Comparison of ENCODE assay signal across 23 mouse cellular contexts in genomic region chr1:56953538-56953937, GRCm38 (mm10).
"Had no signal": no experiment of that assay in that cellular context is flagged by ENCODE, and none has a peak within 500 bp of the region (broad histone marks: within the 10 kb centered on the region; RNA-seq: fewer than 3 reads in every experiment).

No protein-coding gene starts in this region.

- H3K4me3 ChIP-seq: layer of hippocampus, adult 2 months; limb, embryonic 12.5 days; limb, embryonic 15.5 days; midbrain, embryonic 12.5 days; midbrain, embryonic 15.5 days; myocyte; neural tube, embryonic 13.5 days; stomach, embryonic 15.5 days had no signal

- H3K9ac ChIP-seq: limb, embryonic 12.5 days; limb, embryonic 15.5 days; liver, embryonic 14.5 days; liver, postnatal 0 days; lung, embryonic 14.5 days; midbrain, embryonic 12.5 days; midbrain, embryonic 15.5 days; neural tube, embryonic 13.5 days; stomach, embryonic 15.5 days had no signal

- DNase-seq: kidney, adult 9 months; kidney, postnatal 25 days; layer of hippocampus, adult 9-11 months; left cerebral cortex, postnatal 4 days; liver, postnatal 0 days; lung, embryonic 14.5 days; retina, postnatal 1 day; right cerebral cortex, postnatal 25 days; spleen, adult 18-20 months; thymus, postnatal 36 days had no signal

- ATAC-seq: liver, postnatal 0 days; lung, postnatal 0 days; midbrain, embryonic 15.5 days had no signal

- H3K4me1 ChIP-seq: midbrain, embryonic 12.5 days; midbrain, embryonic 15.5 days; neural tube, embryonic 13.5 days; stomach, embryonic 15.5 days had no signal

- H3K36me3 ChIP-seq: limb, embryonic 12.5 days; limb, embryonic 15.5 days; midbrain, embryonic 12.5 days; midbrain, embryonic 15.5 days; neural tube, embryonic 13.5 days; stomach, embryonic 15.5 days had no signal

- H3K27me3 ChIP-seq: limb, embryonic 15.5 days; midbrain, embryonic 12.5 days; midbrain, embryonic 15.5 days; neural tube, embryonic 13.5 days; stomach, embryonic 15.5 days had no signal

- H3K27ac ChIP-seq: kidney, postnatal 0 days; layer of hippocampus, adult 2 months; limb, embryonic 12.5 days; limb, embryonic 15.5 days; liver, embryonic 14.5 days; macrophage; midbrain, embryonic 12.5 days; midbrain, embryonic 15.5 days; neural tube, embryonic 13.5 days; stomach, embryonic 15.5 days had no signal

- H3K9me3 ChIP-seq: limb, embryonic 12.5 days; limb, embryonic 15.5 days; midbrain, embryonic 12.5 days; midbrain, embryonic 15.5 days; neural tube, embryonic 13.5 days; stomach, embryonic 15.5 days had no signal

- H3K4me2 ChIP-seq: limb, embryonic 12.5 days; limb, embryonic 15.5 days; liver, embryonic 11.5 days; lung, embryonic 14.5 days; midbrain, embryonic 12.5 days; midbrain, embryonic 15.5 days; neural tube, embryonic 13.5 days; stomach, embryonic 15.5 days had no signal
